Mouse (Mus musculus) lung, postnatal 0 days (tissue): ENCODE results near the gene Afdn.

Experiments
- CTCF ChIP-seq: IDR thresholded peaks from 2 replicates; pipeline ENCODE4 v1.5.1; 2016; ENCODE audit warnings: antibody characterized with exemption, mild to moderate bottlenecking
- EP300 ChIP-seq: IDR thresholded peaks from 2 replicates; pipeline ENCODE4 v1.6.1; 2016; ENCODE audit warnings: antibody characterized with exemption, mild to moderate bottlenecking, control low read depth

DNA sequence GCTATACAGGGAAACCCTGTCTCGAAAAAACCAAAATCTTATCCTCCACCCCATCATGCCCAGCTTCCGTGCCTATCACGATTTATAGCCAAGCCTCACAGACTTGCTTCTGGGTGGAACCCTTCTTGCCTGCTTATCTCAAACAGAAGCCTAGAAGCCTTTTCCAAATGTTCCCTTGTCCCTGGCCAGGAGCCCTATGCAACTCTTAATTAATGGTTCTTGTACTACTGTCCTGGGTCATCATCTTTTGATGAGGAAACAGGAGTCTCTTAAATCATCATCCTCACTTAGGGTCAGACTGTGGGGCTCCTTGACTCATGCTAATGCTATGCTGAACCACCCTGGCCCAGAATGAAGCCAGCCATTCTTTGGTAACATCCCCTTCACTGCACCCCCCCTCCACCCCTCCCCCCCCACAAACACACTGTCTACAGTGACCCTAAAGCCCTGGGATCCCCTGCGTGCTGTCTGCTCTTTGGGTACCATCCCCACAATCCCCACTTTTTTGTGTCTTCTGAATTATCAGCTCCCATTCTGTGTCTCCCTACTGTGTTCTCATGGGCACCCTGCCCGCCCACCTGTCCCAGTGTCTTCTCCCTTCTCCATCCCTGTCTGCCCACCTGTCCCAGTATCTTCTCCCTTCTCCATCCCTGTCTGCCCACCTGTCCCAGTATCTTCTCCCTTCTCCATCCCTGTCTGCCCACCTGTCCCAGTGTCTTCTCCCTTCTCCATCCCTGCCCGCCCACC lies 29.2 kb upstream of the Afdn start:
- no peak for TF ChIP-seq CTCF
- no peak for TF ChIP-seq EP300
